Mouse (Mus musculus): ENCODE results near the gene Epb41l2. TPM values are rescaled to one million over a fixed set of nuclear protein-coding genes. Genes with fewer than 3 reads are reported as not detected.

The Epb41l2 gene
- polyA plus RNA-seq, 1 experiment from 2014 or later = 41.8 TPM

- Histone ChIP-seq H3K27ac (no peak overlapping the region), H3K27me3 (no peaks in the 10 kb centered on the region), H3K4me2 (no peak overlapping the region), H3K4me1 (replicated peaks) (no peaks in the 10 kb centered on the region), H3K9me3 (replicated peaks) (no peaks in the 10 kb centered on the region), H3K4me3 (no peak overlapping the region), H3K36me3 (peaks cover 20% of the 10 kb centered on the region; the same call in 1 of the 2 replicates), H3K9ac (no peak overlapping the region)
- WGBS = 49% methylated on average over 1 of the region's 1 CpGs
- no peak for ATAC-seq (replicated peaks; ENCODE audit: insufficient number of reproducible peaks, insufficient read depth, low FRiP score, low read depth)
Measured at GRCm38 (mm10) chr10:25513821-25514220, 154.2 kb downstream of the Epb41l2 start.

- Histone ChIP-seq H3K27me3 (no peaks in the 10 kb centered on the region), H3K9me3 (replicated peaks) (no peaks in the 10 kb centered on the region), H3K9ac (no peak overlapping the region), H3K4me2 (no peak overlapping the region), H3K27ac (peak overlapping the region; percentile 24; the same call in 1 of the 2 replicates), H3K36me3 (peaks cover 32% of the 10 kb centered on the region), H3K4me1 (replicated peaks) (no peaks in the 10 kb centered on the region), H3K4me3 (no peak overlapping the region)
- 58% methylated on average over 3 of the region's 3 CpGs for WGBS
- no peak for ATAC-seq (replicated peaks; ENCODE audit: insufficient number of reproducible peaks, insufficient read depth, low FRiP score, low read depth)
Measured at GRCm38 (mm10) chr10:25519954-25520353, 160.4 kb downstream of the Epb41l2 start.

GRCm38 (mm10) chr10:25520428-25520827 lies 160.8 kb downstream of the Epb41l2 start:
- Histone ChIP-seq H3K9me3 (replicated peaks) (no peaks in the 10 kb centered on the region), H3K9ac (no peak overlapping the region), H3K4me1 (replicated peaks) (no peaks in the 10 kb centered on the region), H3K27ac (peak overlapping the region; percentile 24; the same call in 1 of the 2 replicates), H3K4me2 (no peak overlapping the region), H3K4me3 (no peak overlapping the region), H3K36me3 (peaks cover 27% of the 10 kb centered on the region), H3K27me3 (no peaks in the 10 kb centered on the region)
- 62% methylated on average over 5 of the region's 5 CpGs for WGBS
- ATAC-seq (replicated peaks; ENCODE audit: insufficient number of reproducible peaks, insufficient read depth, low FRiP score, low read depth) = no peak

- H3K4me2 ChIP-seq = no peak overlapping the region
- H3K27ac ChIP-seq = no peak overlapping the region
- no peaks in the 10 kb centered on the region for H3K9me3 ChIP-seq (replicated peaks)
- peaks cover 16% of the 10 kb centered on the region for H3K36me3 ChIP-seq
- ATAC-seq (replicated peaks; ENCODE audit: insufficient number of reproducible peaks, insufficient read depth, low FRiP score, low read depth) = no peak
- WGBS = 92% methylated on average over 8 of the region's 8 CpGs
- H3K27me3 ChIP-seq = no peaks in the 10 kb centered on the region
- H3K9ac ChIP-seq = no peak overlapping the region
- H3K4me3 ChIP-seq = no peak overlapping the region
- no peaks in the 10 kb centered on the region for H3K4me1 ChIP-seq (replicated peaks)
Measured at GRCm38 (mm10) chr10:25523727-25524126, 164.1 kb downstream of the Epb41l2 start.

GRCm38 (mm10) chr10:25526156-25526555 lies 166.6 kb downstream of the Epb41l2 start:
- WGBS = 71% methylated on average over 4 of the region's 4 CpGs
- Histone ChIP-seq H3K4me1 (replicated peaks) (no peaks in the 10 kb centered on the region), H3K27me3 (no peaks in the 10 kb centered on the region), H3K4me2 (no peak overlapping the region), H3K36me3 (peaks cover 16% of the 10 kb centered on the region), H3K9me3 (replicated peaks) (no peaks in the 10 kb centered on the region), H3K9ac (no peak overlapping the region), H3K27ac (no peak overlapping the region), H3K4me3 (no peak overlapping the region)
- ATAC-seq (replicated peaks; ENCODE audit: insufficient number of reproducible peaks, insufficient read depth, low FRiP score, low read depth) = no peak

- no peak overlapping the region for H3K27ac ChIP-seq
- H3K36me3 ChIP-seq = peaks cover 16% of the 10 kb centered on the region
- no peak overlapping the region for H3K4me3 ChIP-seq
- no peak overlapping the region for H3K4me2 ChIP-seq
- WGBS = 91% methylated on average over 4 of the region's 4 CpGs
- no peaks in the 10 kb centered on the region for H3K27me3 ChIP-seq
- ATAC-seq (replicated peaks; ENCODE audit: insufficient number of reproducible peaks, insufficient read depth, low FRiP score, low read depth) = no peak
- no peak overlapping the region for H3K9ac ChIP-seq
- H3K9me3 ChIP-seq (replicated peaks) = no peaks in the 10 kb centered on the region
- no peaks in the 10 kb centered on the region for H3K4me1 ChIP-seq (replicated peaks)
Measured at GRCm38 (mm10) chr10:25526622-25527021, 167.0 kb downstream of the Epb41l2 start.

- Histone ChIP-seq H3K9me3 (replicated peaks) (no peaks in the 10 kb centered on the region), H3K36me3 (peaks cover 13% of the 10 kb centered on the region)
- WGBS = 69% methylated on average over 3 of the region's 3 CpGs
Measured at GRCm38 (mm10) chr10:25527126-25527525, 167.5 kb downstream of the Epb41l2 start.

GRCm38 (mm10) chr10:25531335-25531734 lies 171.7 kb downstream of the Epb41l2 start:
- peaks cover 15% of the 10 kb centered on the region for H3K4me1 ChIP-seq (replicated peaks)
- H3K4me2 ChIP-seq = no peak overlapping the region
- H3K9ac ChIP-seq = no peak overlapping the region
- no peak overlapping the region for H3K4me3 ChIP-seq
- ATAC-seq (replicated peaks; ENCODE audit: insufficient number of reproducible peaks, insufficient read depth, low FRiP score, low read depth) = no peak
- no peaks in the 10 kb centered on the region for H3K9me3 ChIP-seq (replicated peaks)
- H3K36me3 ChIP-seq = no peaks in the 10 kb centered on the region
- H3K27me3 ChIP-seq = no peaks in the 10 kb centered on the region
- H3K27ac ChIP-seq = no peak overlapping the region
- WGBS = 69% methylated on average over 13 of the region's 13 CpGs

More at GRCm38 (mm10) chr10:25527126-25527525, 167.5 kb downstream of the Epb41l2 start:
- H3K27me3 ChIP-seq = no peaks in the 10 kb centered on the region
- H3K27ac ChIP-seq = no peak overlapping the region
- H3K4me1 ChIP-seq (replicated peaks) = no peaks in the 10 kb centered on the region
- no peak overlapping the region for H3K9ac ChIP-seq
- H3K4me3 ChIP-seq = no peak overlapping the region
- no peak for ATAC-seq (replicated peaks; ENCODE audit: insufficient number of reproducible peaks, insufficient read depth, low FRiP score, low read depth)
- no peak overlapping the region for H3K4me2 ChIP-seq

- no peak overlapping the region for H3K9ac ChIP-seq
- no peak for ATAC-seq (replicated peaks; ENCODE audit: insufficient number of reproducible peaks, insufficient read depth, low FRiP score, low read depth)
- 47% methylated on average over 2 of the region's 2 CpGs for WGBS
- no peaks in the 10 kb centered on the region for H3K9me3 ChIP-seq (replicated peaks)
- no peaks in the 10 kb centered on the region for H3K36me3 ChIP-seq
- no peak overlapping the region for H3K4me3 ChIP-seq
- no peaks in the 10 kb centered on the region for H3K27me3 ChIP-seq
- peaks cover 15% of the 10 kb centered on the region for H3K4me1 ChIP-seq (replicated peaks)
- H3K27ac ChIP-seq = no peak overlapping the region
- H3K4me2 ChIP-seq = no peak overlapping the region
Measured at GRCm38 (mm10) chr10:25533105-25533504, 173.5 kb downstream of the Epb41l2 start.

- peaks cover 15% of the 10 kb centered on the region for H3K4me1 ChIP-seq (replicated peaks)
- WGBS = 32% methylated on average over 9 of the region's 9 CpGs
- H3K9ac ChIP-seq = no peak overlapping the region
- no peak overlapping the region for H3K4me2 ChIP-seq
- H3K27me3 ChIP-seq = no peaks in the 10 kb centered on the region
- H3K4me3 ChIP-seq = no peak overlapping the region
- no peak for ATAC-seq (replicated peaks; ENCODE audit: insufficient number of reproducible peaks, insufficient read depth, low FRiP score, low read depth)
- no peaks in the 10 kb centered on the region for H3K9me3 ChIP-seq (replicated peaks)
- no peaks in the 10 kb centered on the region for H3K36me3 ChIP-seq
- H3K27ac ChIP-seq = 0 out of 2 replicates have a peak overlapping the region, but pooled peaks have one; percentile 8
Measured at GRCm38 (mm10) chr10:25533513-25534246, 174.1 kb downstream of the Epb41l2 start.

GRCm38 (mm10) chr10:25534467-25534866 lies 174.9 kb downstream of the Epb41l2 start:
- no peak for ATAC-seq (replicated peaks; ENCODE audit: insufficient number of reproducible peaks, insufficient read depth, low FRiP score, low read depth)
- 86% methylated on average over 5 of the region's 5 CpGs for WGBS

GRCm38 (mm10) chr10:25535891-25536331 lies 176.3 kb downstream of the Epb41l2 start, which contains the start of gene Smlr1:
TSS of gene Smlr1 (minus strand) at chr10:25536267.
- Histone ChIP-seq H3K36me3 (no peaks in the 10 kb centered on the region), H3K9me3 (replicated peaks) (no peaks in the 10 kb centered on the region), H3K4me1 (replicated peaks) (peaks cover 21% of the 10 kb centered on the region), H3K9ac (no peak within 1 kb of the TSS), H3K4me3 (no peak within 1 kb of the TSS), H3K27ac (no peak within 1 kb of the TSS), H3K4me2 (no peak within 1 kb of the TSS), H3K27me3 (no peaks in the 10 kb centered on the region)
- no peak for ATAC-seq (replicated peaks; ENCODE audit: insufficient number of reproducible peaks, insufficient read depth, low FRiP score, low read depth)
- WGBS = 90% methylated on average over 10 of the region's 10 CpGs

More at GRCm38 (mm10) chr10:25534467-25534866, 174.9 kb downstream of the Epb41l2 start:
- H3K27ac ChIP-seq = no peak overlapping the region
- no peaks in the 10 kb centered on the region for H3K27me3 ChIP-seq
- H3K9me3 ChIP-seq (replicated peaks) = no peaks in the 10 kb centered on the region
- H3K36me3 ChIP-seq = no peaks in the 10 kb centered on the region
- no peak overlapping the region for H3K4me2 ChIP-seq
- no peak overlapping the region for H3K9ac ChIP-seq
- peaks cover 21% of the 10 kb centered on the region for H3K4me1 ChIP-seq (replicated peaks)
- no peak overlapping the region for H3K4me3 ChIP-seq
